Mouse (Mus musculus) olfactory bulb, adult 2 months (tissue): ENCODE measurements around the gene Stx12.
"Not testable (repeated sequence)": the region's sequence is repeated elsewhere in the genome, so short reads cannot be mapped to it uniquely, and the experiment has no call there.

ENCODE experiments used
- CTCF ChIP-seq: fragments of 200-500 bp; IDR thresholded peaks from 2 replicates; pipeline ENCODE4 v1.5.1; 2012; ENCODE audit warnings: low read depth, mild to moderate bottlenecking, low read length, moderate library complexity; ENCODE audit not compliant: insufficient read depth
- POLR2A ChIP-seq: fragments of 200-500 bp; IDR thresholded peaks from 2 replicates; pipeline ENCODE4 v1.6.1; 2012; ENCODE audit warnings: mild to moderate bottlenecking, low read depth, low read length, moderate library complexity; ENCODE audit not compliant: insufficient read depth

- TF ChIP-seq CTCF, POLR2A: not testable (repeated sequence)
Measured at GRCm38 (mm10) chr4:132926520-132926919, 42.2 kb upstream of the Stx12 start.
